Mouse (Mus musculus) midbrain, embryonic 11.5 days (tissue): ENCODE measurements at regions not wholly inside any gene's neighbourhood (a gene's known extent, or its start where the extent isn't known, plus 50 kb on each side); places are given as distances from the start of the nearest gene placed in this dataset.

ENCODE experiments used
- ATAC-seq: fragments of 200-750 bp; cut with Nextera tagmentation; 2 replicates; pipeline ENCODE4 v1.8.0; 2017; ENCODE audit warnings: moderate TSS enrichment, moderate library complexity; ENCODE audit not compliant: low FRiP score
- DNase-seq: peaks from one replicate; pipeline ENCODE4 v3.0.0; 2015; ENCODE audit warnings: low spot score; ENCODE audit errors: missing footprints
- H3K27ac ChIP-seq: fragments of 300-500 bp; sonication (generic); 2 replicates; pipeline ENCODE4 v1.5.1; 2014; ENCODE audit warnings: low read depth, low read length
- H3K27me3 ChIP-seq: fragments of 300-500 bp; sonication (generic); 2 replicates; pipeline ENCODE4 v1.6.1; 2014; ENCODE audit warnings: mild to moderate bottlenecking, low read length, moderate library complexity, mixed read lengths; ENCODE audit not compliant: control insufficient read depth, insufficient read depth
- H3K36me3 ChIP-seq: fragments of 300-500 bp; sonication (generic); 2 replicates; pipeline ENCODE4 v1.6.1; 2014; ENCODE audit warnings: mild to moderate bottlenecking, low read length, moderate library complexity, mixed read lengths; ENCODE audit not compliant: control insufficient read depth, insufficient read depth
- H3K4me1 ChIP-seq: fragments of 300-500 bp; sonication (generic); 2 replicates; pipeline ENCODE4 v1.6.1; 2014; ENCODE audit warnings: low read length; ENCODE audit not compliant: control insufficient read depth, insufficient read depth
- H3K4me2 ChIP-seq: fragments of 300-500 bp; sonication (generic); 2 replicates; pipeline ENCODE4 v1.6.1; 2014; ENCODE audit warnings: mild to moderate bottlenecking, moderate library complexity
- H3K4me3 ChIP-seq: fragments of 300-500 bp; sonication (generic); 2 replicates; pipeline ENCODE4 v1.5.1; 2014; ENCODE audit warnings: low read depth, low read length
- H3K9ac ChIP-seq: fragments of 300-500 bp; sonication (generic); 2 replicates; pipeline ENCODE4 v1.6.1; 2014; ENCODE audit warnings: low read length
- H3K9me3 ChIP-seq: fragments of 300-500 bp; sonication (generic); 2 replicates; pipeline ENCODE4 v1.6.1; 2016; ENCODE audit warnings: low read length; ENCODE audit not compliant: control insufficient read depth
- WGBS: fragments of 180-500 bp; shearing (Covaris S2); extraction: QIAGEN DNeasy Blood & Tissue Kit; methylation state at CpG from one replicate; pipeline ENCODE4 v1.1.7; 2014; 5-methylcytosine and 5-hydroxymethylcytosine counted together

GRCm38 (mm10) chr9:30820806-30821375 is 101.4 kb downstream of the Adamts15 start:
- Histone ChIP-seq H3K9ac (no peak overlapping the region), H3K27me3 (no peaks in the 10 kb centered on the region), H3K4me3 (no peak overlapping the region), H3K9me3 (no peaks in the 10 kb centered on the region), H3K4me2 (no peak overlapping the region), H3K27ac (no peak overlapping the region), H3K36me3 (no peaks in the 10 kb centered on the region), H3K4me1 (no peaks in the 10 kb centered on the region)
- WGBS: 86% methylated on average over 2 of the region's 2 CpGs
- ATAC-seq (no peak), DNase-seq (no peak)

- no peak overlapping the region for H3K27ac ChIP-seq
- H3K36me3 ChIP-seq: no peaks in the 10 kb centered on the region
- no peak overlapping the region for H3K9ac ChIP-seq
- no peaks in the 10 kb centered on the region for H3K27me3 ChIP-seq
- H3K9me3 ChIP-seq: no peaks in the 10 kb centered on the region
- no peak overlapping the region for H3K4me2 ChIP-seq
- WGBS: 82% methylated on average over 4 of the region's 4 CpGs
- ATAC-seq (no peak), DNase-seq (no peak)
- peaks cover 2% of the 10 kb centered on the region; the same call in 1 of the 2 replicates for H3K4me1 ChIP-seq
- no peak overlapping the region for H3K4me3 ChIP-seq
Observed at GRCm38 (mm10) chr9:30813246-30813645, 109.0 kb downstream of the Adamts15 start.

GRCm38 (mm10) chr9:30810843-30811242 is 111.4 kb downstream of the Adamts15 start:
- Histone ChIP-seq H3K9me3 (no peaks in the 10 kb centered on the region), H3K4me2 (no peak overlapping the region), H3K36me3 (no peaks in the 10 kb centered on the region), H3K27ac (no peak overlapping the region), H3K4me3 (no peak overlapping the region), H3K27me3 (no peaks in the 10 kb centered on the region), H3K9ac (no peak overlapping the region), H3K4me1 (peaks cover 2% of the 10 kb centered on the region; the same call in 1 of the 2 replicates)
- no peak for DNase-seq
- WGBS: 19% methylated on average over 1 of the region's 1 CpGs
- ATAC-seq: no peak

GRCm38 (mm10) chr9:30810290-30810689 is 112.0 kb downstream of the Adamts15 start:
- Histone ChIP-seq H3K9ac (no peak overlapping the region), H3K4me1 (peaks cover 2% of the 10 kb centered on the region; the same call in 1 of the 2 replicates), H3K4me3 (no peak overlapping the region), H3K9me3 (no peaks in the 10 kb centered on the region), H3K4me2 (no peak overlapping the region), H3K36me3 (no peaks in the 10 kb centered on the region), H3K27ac (no peak overlapping the region), H3K27me3 (no peaks in the 10 kb centered on the region)
- DNase-seq (no peak), ATAC-seq (no peak)
- WGBS: 50% methylated on average over 4 of the region's 4 CpGs

- Histone ChIP-seq H3K4me1 (peaks cover 2% of the 10 kb centered on the region; the same call in 1 of the 2 replicates), H3K9ac (no peak overlapping the region), H3K27ac (no peak overlapping the region), H3K27me3 (no peaks in the 10 kb centered on the region), H3K4me3 (no peak overlapping the region), H3K36me3 (no peaks in the 10 kb centered on the region), H3K4me2 (no peak overlapping the region), H3K9me3 (no peaks in the 10 kb centered on the region)
- DNase-seq (no peak), ATAC-seq (no peak)
- 81% methylated on average over 11 of the region's 11 CpGs for WGBS
Observed at GRCm38 (mm10) chr9:30808863-30809491, 113.3 kb downstream of the Adamts15 start.

GRCm38 (mm10) chr9:30803755-30804532 is 118.3 kb downstream of the Adamts15 start:
- DNase-seq (no peak), ATAC-seq (no peak)
- H3K9ac ChIP-seq: no peak overlapping the region
- no peaks in the 10 kb centered on the region for H3K9me3 ChIP-seq
- no peak overlapping the region for H3K4me3 ChIP-seq
- H3K4me2 ChIP-seq: no peak overlapping the region
- H3K27ac ChIP-seq: no peak overlapping the region
- H3K4me1 ChIP-seq: no peaks in the 10 kb centered on the region
- no peaks in the 10 kb centered on the region for H3K27me3 ChIP-seq
- no peaks in the 10 kb centered on the region for H3K36me3 ChIP-seq
- 87% methylated on average over 10 of the region's 10 CpGs for WGBS

- no peak for ATAC-seq
- WGBS: 77% methylated on average over 3 of the region's 3 CpGs
Observed at GRCm38 (mm10) chr9:30802826-30803225, 119.4 kb downstream of the Adamts15 start.

GRCm38 (mm10) chr9:30794701-30795407 is 127.4 kb downstream of the Adamts15 start:
- 85% methylated on average over 3 of the region's 3 CpGs for WGBS
- H3K27ac ChIP-seq: no peak overlapping the region
- H3K9ac ChIP-seq: no peak overlapping the region
- H3K4me1 ChIP-seq: no peaks in the 10 kb centered on the region
- no peak overlapping the region for H3K4me2 ChIP-seq
- H3K4me3 ChIP-seq: no peak overlapping the region
- no peaks in the 10 kb centered on the region for H3K27me3 ChIP-seq
- ATAC-seq: no peak
- no peaks in the 10 kb centered on the region for H3K36me3 ChIP-seq
- H3K9me3 ChIP-seq: no peaks in the 10 kb centered on the region
- no peak for DNase-seq

More at GRCm38 (mm10) chr9:30802826-30803225, 119.4 kb downstream of the Adamts15 start:
- Histone ChIP-seq H3K36me3 (no peaks in the 10 kb centered on the region), H3K4me2 (no peak overlapping the region), H3K9me3 (no peaks in the 10 kb centered on the region), H3K27me3 (no peaks in the 10 kb centered on the region), H3K4me1 (no peaks in the 10 kb centered on the region), H3K4me3 (no peak overlapping the region), H3K9ac (no peak overlapping the region), H3K27ac (no peak overlapping the region)
- no peak for DNase-seq
